ENCODE assay signal across 25 mouse cellular contexts in genomic region chr1:105050584-105051363, GRCm38 (mm10).
DNase-seq lines count a peak whose midpoint lies in the region; ATAC-seq and TF ChIP-seq lines count a peak whose summit lies in the region.
"Had no signal": no experiment of that assay in that cellular context is flagged by ENCODE, and none has a peak within 500 bp of the region (broad histone marks: within the 10 kb centered on the region; RNA-seq: fewer than 3 reads in every experiment).

No protein-coding gene starts in this region.

- no peak overlapping the region for H3K9ac ChIP-seq in embryonic facial prominence, embryonic 14.5 days (ENCODE audit: low read depth, low read length)
- H3K9ac ChIP-seq in midbrain, embryonic 13.5 days (replicated peaks): no peak overlapping the region
- no peak overlapping the region for H3K9ac ChIP-seq in hindbrain, embryonic 15.5 days
- H3K9ac ChIP-seq in midbrain, postnatal 0 days (replicated peaks; ENCODE audit: low read length, poor library complexity, severe bottlenecking): no peak overlapping the region
- H3K9ac ChIP-seq: forebrain, embryonic 13.5 days; heart, embryonic 12.5 days; kidney, embryonic 15.5 days; limb, embryonic 13.5 days; liver, embryonic 13.5 days; stomach, embryonic 15.5 days had no signal

- H3K4me3 ChIP-seq in embryonic facial prominence, embryonic 14.5 days (ENCODE audit: low read depth, low read length): no peak overlapping the region
- no peak overlapping the region for H3K4me3 ChIP-seq in embryonic facial prominence, embryonic 10.5 days
- no peak overlapping the region for H3K4me3 ChIP-seq in midbrain, embryonic 13.5 days (replicated peaks)
- H3K4me3 ChIP-seq in midbrain, embryonic 10.5 days: no peak overlapping the region
- H3K4me3 ChIP-seq in hindbrain, embryonic 15.5 days: no peak overlapping the region
- H3K4me3 ChIP-seq in midbrain, postnatal 0 days (ENCODE audit: low read depth, low read length): no peak overlapping the region
- H3K4me3 ChIP-seq: forebrain, embryonic 13.5 days; heart, embryonic 12.5 days; kidney, embryonic 15.5 days; limb, embryonic 13.5 days; liver, embryonic 13.5 days; stomach, embryonic 15.5 days had no signal

- TF ChIP-seq CTCF in midbrain, postnatal 0 days (IDR thresholded peaks at IDR 0.05): no peak

- H3K27ac ChIP-seq in embryonic facial prominence, embryonic 14.5 days (replicated peaks; ENCODE audit: low read depth, low read length): no peak overlapping the region
- H3K27ac ChIP-seq in embryonic facial prominence, embryonic 10.5 days (replicated peaks): no peak overlapping the region
- no peak overlapping the region for H3K27ac ChIP-seq in midbrain, embryonic 13.5 days
- H3K27ac ChIP-seq in midbrain, embryonic 10.5 days (replicated peaks): no peak overlapping the region
- H3K27ac ChIP-seq in hindbrain, embryonic 15.5 days (replicated peaks): peak overlapping the region; percentile 23; the same call in 1 of the 2 replicates
- no peak overlapping the region for H3K27ac ChIP-seq in midbrain, postnatal 0 days (ENCODE audit: low read depth, low read length)
- H3K27ac ChIP-seq: forebrain, embryonic 13.5 days; kidney, embryonic 15.5 days; limb, embryonic 13.5 days; liver, embryonic 13.5 days; stomach, embryonic 15.5 days had no signal

- no peaks in the 10 kb centered on the region for H3K9me3 ChIP-seq in embryonic facial prominence, embryonic 14.5 days (ENCODE audit: control insufficient read depth, low read length)
- H3K9me3 ChIP-seq in embryonic facial prominence, embryonic 10.5 days: no peaks in the 10 kb centered on the region
- no peaks in the 10 kb centered on the region for H3K9me3 ChIP-seq in midbrain, embryonic 13.5 days
- H3K9me3 ChIP-seq in midbrain, embryonic 10.5 days (replicated peaks): no peaks in the 10 kb centered on the region
- H3K9me3 ChIP-seq in hindbrain, embryonic 15.5 days: no peaks in the 10 kb centered on the region
- no peaks in the 10 kb centered on the region for H3K9me3 ChIP-seq in midbrain, postnatal 0 days (ENCODE audit: low read length)
- H3K9me3 ChIP-seq: forebrain, embryonic 13.5 days; heart, embryonic 12.5 days; kidney, embryonic 15.5 days; limb, embryonic 13.5 days; liver, embryonic 13.5 days; stomach, embryonic 15.5 days had no signal

- no peak overlapping the region for H3K4me2 ChIP-seq in embryonic facial prominence, embryonic 14.5 days (ENCODE audit: low read depth, low read length)
- no peak overlapping the region for H3K4me2 ChIP-seq in midbrain, embryonic 13.5 days (replicated peaks)
- 0 out of 2 replicates have a peak overlapping the region, but pooled peaks have one; percentile 15 for H3K4me2 ChIP-seq in hindbrain, embryonic 15.5 days
- no peak overlapping the region for H3K4me2 ChIP-seq in midbrain, postnatal 0 days (ENCODE audit: low read depth, low read length, poor library complexity, severe bottlenecking)
- H3K4me2 ChIP-seq: forebrain, embryonic 13.5 days; heart, embryonic 12.5 days; kidney, embryonic 15.5 days; limb, embryonic 13.5 days; liver, embryonic 13.5 days; stomach, embryonic 15.5 days had no signal

- ATAC-seq in embryonic facial prominence, embryonic 14.5 days (ENCODE audit: low read depth): no peak
- peak; percentile 63; the same call in 1 of the 2 replicates for ATAC-seq in midbrain, embryonic 13.5 days
- peak; percentile 75 for ATAC-seq in hindbrain, embryonic 15.5 days (ENCODE audit: low FRiP score, low read depth)
- no peak for ATAC-seq in midbrain, postnatal 0 days (ENCODE audit: low FRiP score)
- ATAC-seq: forebrain, embryonic 13.5 days had no signal

- DNase-seq in embryonic facial prominence, embryonic 14.5 days (ENCODE audit: low spot score): peak; percentile 21
- DNase-seq in embryonic facial prominence, embryonic 10.5 days (ENCODE audit: low spot score): no peak
- no peak for DNase-seq in midbrain, embryonic 10.5 days (ENCODE audit: low spot score)
- DNase-seq in midbrain, postnatal 0 days (ENCODE audit: low spot score): peak; percentile 5
- no peak for DNase-seq in thymus, postnatal 36 days
- DNase-seq in thymus, postnatal 0 days (ENCODE audit: low spot score): no peak
- DNase-seq: adrenal gland, postnatal 25 days; cerebellum, adult 11 months; cerebellum, adult 9-11 months; gastrocnemius, postnatal 25 days; heart, adult 18-20 months; heart, postnatal 10 days; kidney, adult 11 months; kidney, postnatal 36 days; liver, embryonic 13.5 days; lung, adult 2 months; lung, postnatal 14 days; thymus, postnatal 4 days had no signal

- H3K4me1 ChIP-seq in embryonic facial prominence, embryonic 14.5 days (ENCODE audit: control insufficient read depth, insufficient read depth, low read length): no peaks in the 10 kb centered on the region
- no peaks in the 10 kb centered on the region for H3K4me1 ChIP-seq in embryonic facial prominence, embryonic 10.5 days
- peaks cover 5% of the 10 kb centered on the region; the same call in 1 of the 2 replicates for H3K4me1 ChIP-seq in midbrain, embryonic 13.5 days (replicated peaks)
- no peaks in the 10 kb centered on the region for H3K4me1 ChIP-seq in midbrain, embryonic 10.5 days
- no peaks in the 10 kb centered on the region for H3K4me1 ChIP-seq in hindbrain, embryonic 15.5 days (replicated peaks)
- H3K4me1 ChIP-seq in midbrain, postnatal 0 days (ENCODE audit: insufficient read depth, low read length): no peaks in the 10 kb centered on the region
- H3K4me1 ChIP-seq: forebrain, embryonic 13.5 days; heart, embryonic 12.5 days; limb, embryonic 13.5 days; liver, embryonic 13.5 days; stomach, embryonic 15.5 days had no signal

- H3K36me3 ChIP-seq in embryonic facial prominence, embryonic 14.5 days (ENCODE audit: control insufficient read depth, insufficient read depth, low read length): no peaks in the 10 kb centered on the region
- H3K36me3 ChIP-seq in embryonic facial prominence, embryonic 10.5 days (replicated peaks): no peaks in the 10 kb centered on the region
- no peaks in the 10 kb centered on the region for H3K36me3 ChIP-seq in midbrain, embryonic 13.5 days
- H3K36me3 ChIP-seq in midbrain, embryonic 10.5 days: no peaks in the 10 kb centered on the region
- H3K36me3 ChIP-seq in hindbrain, embryonic 15.5 days: no peaks in the 10 kb centered on the region
- no peaks in the 10 kb centered on the region for H3K36me3 ChIP-seq in midbrain, postnatal 0 days (ENCODE audit: insufficient read depth, low read length)
- H3K36me3 ChIP-seq: heart, embryonic 12.5 days; kidney, embryonic 15.5 days; limb, embryonic 13.5 days; liver, embryonic 13.5 days; stomach, embryonic 15.5 days had no signal

- H3K27me3 ChIP-seq in embryonic facial prominence, embryonic 14.5 days (replicated peaks; ENCODE audit: control insufficient read depth, insufficient read depth, low read length): no peaks in the 10 kb centered on the region
- H3K27me3 ChIP-seq in embryonic facial prominence, embryonic 10.5 days (replicated peaks; ENCODE audit: low read depth, poor library complexity, severe bottlenecking): no peaks in the 10 kb centered on the region
- no peaks in the 10 kb centered on the region for H3K27me3 ChIP-seq in midbrain, embryonic 13.5 days
- H3K27me3 ChIP-seq in midbrain, embryonic 10.5 days (ENCODE audit: low read depth, poor library complexity, severe bottlenecking): no peaks in the 10 kb centered on the region
- no peaks in the 10 kb centered on the region for H3K27me3 ChIP-seq in hindbrain, embryonic 15.5 days
- no peaks in the 10 kb centered on the region for H3K27me3 ChIP-seq in midbrain, postnatal 0 days (ENCODE audit: insufficient read depth, low read length)
- H3K27me3 ChIP-seq: forebrain, embryonic 13.5 days; heart, embryonic 12.5 days; kidney, embryonic 15.5 days; limb, embryonic 13.5 days; liver, embryonic 13.5 days; stomach, embryonic 15.5 days had no signal

- WGBS in embryonic facial prominence, embryonic 14.5 days: 74% methylated on average over 10 of the region's 10 CpGs
- WGBS in embryonic facial prominence, embryonic 10.5 days: 89% methylated on average over 10 of the region's 10 CpGs
- 61% methylated on average over 10 of the region's 10 CpGs for WGBS in midbrain, embryonic 13.5 days
- 94% methylated on average over 10 of the region's 10 CpGs for WGBS in midbrain, embryonic 10.5 days
- WGBS in hindbrain, embryonic 15.5 days: 58% methylated on average over 10 of the region's 10 CpGs
- WGBS in midbrain, postnatal 0 days: 47% methylated on average over 10 of the region's 10 CpGs

Comparison
In these comparisons a context has a peak if more than half of its experiments do, and no peak if none do; other contexts are left out.
1. ATAC-seq: peak in midbrain, embryonic 13.5 days (single experiment) and hindbrain, embryonic 15.5 days (single experiment); none in embryonic facial prominence, embryonic 14.5 days (single experiment) and midbrain, postnatal 0 days (single experiment).
2. DNase-seq: peak in embryonic facial prominence, embryonic 14.5 days (single experiment) and midbrain, postnatal 0 days (single experiment); none in embryonic facial prominence, embryonic 10.5 days (single experiment), midbrain, embryonic 10.5 days (single experiment), thymus, postnatal 36 days (0 of 2) and thymus, postnatal 0 days (single experiment).